Mouse (Mus musculus) spleen, adult 12 weeks (tissue): ENCODE results near the gene Lgals4.
A peak's percentile ranks its signal among the peaks of the same experiment; 100 is the strongest.

ENCODE experiments used
- DNase-seq: peaks from one replicate; pipeline ENCODE4 v3.0.0; 2022; ENCODE audit warnings: low spot score

The Lgals4 gene

DNA sequence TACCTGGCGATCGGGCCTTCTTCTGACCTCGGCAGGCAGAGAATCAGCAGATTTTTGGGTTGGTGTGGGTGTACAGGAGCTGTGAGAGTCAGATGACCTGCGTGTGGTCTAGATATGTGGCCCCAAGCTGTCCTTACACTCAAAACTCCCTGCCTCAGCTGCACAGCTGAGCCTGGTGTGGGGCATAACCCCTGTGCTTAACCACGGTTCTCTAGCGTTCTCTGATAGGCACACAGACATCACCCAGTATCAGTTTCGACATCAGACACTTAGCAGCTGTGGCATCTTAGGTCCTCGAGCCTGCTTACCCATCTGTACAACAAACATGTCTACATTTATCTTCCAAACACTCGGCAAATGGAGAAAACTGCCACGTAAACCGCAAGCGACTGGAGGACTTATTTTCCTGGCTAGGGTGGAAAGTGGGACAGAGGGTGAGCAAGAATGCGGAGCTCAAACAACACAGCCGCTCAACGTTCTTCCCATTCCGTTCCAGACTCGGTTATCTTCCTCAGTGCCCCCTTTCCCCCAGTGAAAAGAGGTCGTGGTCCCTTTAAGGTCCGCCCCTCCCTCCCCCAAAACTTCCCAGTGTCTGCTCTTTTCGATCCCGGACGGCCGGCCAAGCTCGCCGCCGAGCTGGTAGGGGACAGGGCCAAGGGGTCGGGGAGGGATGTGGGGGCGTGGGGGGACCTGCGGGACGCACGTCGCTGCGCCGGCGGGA is 25.3 kb upstream of the Lgals4 start, which contains the start of gene Hnrnpl:
Gene Hnrnpl (plus strand): TSS at position 321 of the 721 bp plus-strand sequence.
- no peak for DNase-seq

DNA sequence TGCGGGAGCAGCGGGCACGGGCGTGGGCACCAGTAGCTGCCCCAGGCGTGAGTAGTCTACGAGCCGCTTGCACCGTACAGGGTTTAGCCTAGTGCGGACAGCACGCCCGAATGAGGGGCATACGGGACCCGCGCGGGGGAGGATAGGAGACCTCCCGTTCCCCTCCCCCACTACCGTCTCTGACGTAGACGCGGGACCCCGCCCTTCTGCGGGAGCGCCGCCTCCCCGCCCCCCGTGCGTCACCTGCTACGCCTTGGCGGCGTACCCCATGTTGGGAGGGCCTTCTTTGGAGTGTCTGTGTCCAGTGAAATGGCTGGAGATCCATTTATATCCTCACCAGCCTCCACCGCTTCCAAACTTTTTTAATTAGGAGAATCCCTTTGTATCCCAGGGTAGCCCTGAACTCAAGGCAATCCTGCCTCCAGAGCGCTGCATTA is 24.7 kb upstream of the Lgals4 start:
- DNase-seq = peak; percentile 85

DNA sequence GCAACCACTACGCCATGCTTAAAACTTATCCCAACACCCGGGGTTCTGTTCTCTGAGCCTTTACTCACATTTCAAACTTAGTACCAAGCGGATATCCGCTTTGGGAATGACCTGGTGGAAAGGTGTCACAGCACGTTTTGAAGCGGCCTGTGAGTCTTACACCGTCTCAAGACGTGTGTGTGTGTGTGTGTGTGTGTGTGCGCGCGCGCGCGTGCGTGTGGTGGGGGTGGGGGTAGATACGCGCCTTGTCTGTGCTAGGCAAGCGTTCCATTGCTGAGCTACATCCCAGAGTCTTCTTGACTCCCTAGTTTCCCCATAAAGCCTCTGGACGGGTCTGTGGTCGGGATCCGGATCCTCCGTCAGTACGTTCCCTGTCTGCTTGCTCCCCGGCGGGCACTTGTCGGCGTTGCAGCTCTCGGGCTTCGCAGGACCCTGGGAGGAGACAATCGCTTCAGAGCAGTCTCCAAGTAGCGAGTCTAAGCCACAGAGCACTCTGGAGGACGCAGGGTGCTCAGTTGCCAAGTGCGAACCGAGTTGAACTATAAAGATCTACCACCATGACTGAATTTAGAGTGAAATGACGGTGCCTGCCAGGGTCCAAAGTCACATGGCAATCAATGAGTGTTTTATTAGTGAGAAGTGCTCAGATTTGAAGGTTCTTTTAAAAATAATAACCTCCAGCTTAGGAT is 24.1 kb upstream of the Lgals4 start:
- peak; percentile 46 for DNase-seq

DNA sequence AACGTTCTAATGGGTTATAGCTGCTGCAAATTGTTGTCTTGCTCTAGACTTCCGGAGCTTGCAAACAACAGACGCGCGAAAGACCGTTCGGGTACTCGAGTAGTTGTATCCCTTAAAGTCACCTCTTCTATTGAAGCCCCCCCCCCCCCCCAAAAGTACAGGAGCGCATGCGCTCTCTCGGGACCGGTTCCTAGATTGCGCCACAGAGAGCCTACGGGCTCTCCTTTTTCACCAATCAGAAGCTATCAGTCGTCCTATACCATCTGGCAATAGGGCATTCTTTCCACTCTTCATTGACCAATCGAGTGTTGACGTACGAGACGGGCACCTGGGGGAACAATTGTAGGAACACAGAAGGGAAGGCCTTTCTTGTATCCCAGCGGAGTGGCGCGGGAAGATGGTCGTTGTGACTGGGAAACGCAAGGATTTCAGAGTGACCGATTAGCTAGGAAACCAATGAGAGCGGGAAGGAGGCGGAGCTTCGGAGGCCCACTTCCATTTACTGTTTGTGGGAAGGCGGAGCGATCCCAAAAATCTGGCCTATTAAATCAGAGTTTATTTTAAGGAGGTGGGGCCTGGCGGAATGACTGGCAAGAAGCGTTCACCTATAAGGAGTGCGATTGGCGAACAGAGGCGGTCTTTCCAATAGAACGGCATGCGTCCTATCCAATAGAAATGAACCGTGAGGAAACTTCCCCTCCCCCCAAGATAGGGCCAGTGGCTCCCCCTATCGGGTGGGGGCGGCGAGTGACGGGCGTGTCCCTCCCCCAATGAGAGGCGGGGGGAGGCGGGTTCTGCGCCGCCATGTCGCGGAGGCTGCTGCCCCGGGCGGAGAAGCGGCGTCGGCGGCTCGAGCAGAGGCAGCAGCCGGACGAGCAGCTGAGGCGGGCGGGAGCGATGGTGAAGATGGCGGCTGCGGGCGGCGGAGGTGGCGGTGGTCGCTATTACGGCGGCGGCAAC is 23.3 kb upstream of the Lgals4 start:
- DNase-seq = peak; percentile 99

DNA sequence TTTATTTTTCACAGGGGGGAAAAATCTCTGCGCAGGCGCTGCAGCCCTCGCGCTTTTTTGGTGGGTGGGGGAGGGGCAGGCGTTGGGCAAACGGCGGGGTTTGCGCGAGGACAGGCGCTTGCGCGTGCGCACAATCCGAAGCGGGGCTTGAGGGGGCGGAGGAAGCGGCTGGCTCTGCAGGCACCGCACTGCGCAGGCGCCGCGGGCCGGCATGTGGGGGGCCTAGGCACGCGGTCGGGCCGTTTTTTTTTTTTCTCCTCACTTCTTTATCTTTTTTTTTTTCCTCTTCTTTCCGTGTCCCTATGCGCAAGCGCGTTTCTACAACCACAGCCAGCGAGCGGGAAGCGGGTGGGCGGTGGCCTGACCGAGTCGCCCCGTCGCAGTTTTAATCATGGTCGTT is 22.4 kb upstream of the Lgals4 start:
- DNase-seq = peak; percentile 80

DNA sequence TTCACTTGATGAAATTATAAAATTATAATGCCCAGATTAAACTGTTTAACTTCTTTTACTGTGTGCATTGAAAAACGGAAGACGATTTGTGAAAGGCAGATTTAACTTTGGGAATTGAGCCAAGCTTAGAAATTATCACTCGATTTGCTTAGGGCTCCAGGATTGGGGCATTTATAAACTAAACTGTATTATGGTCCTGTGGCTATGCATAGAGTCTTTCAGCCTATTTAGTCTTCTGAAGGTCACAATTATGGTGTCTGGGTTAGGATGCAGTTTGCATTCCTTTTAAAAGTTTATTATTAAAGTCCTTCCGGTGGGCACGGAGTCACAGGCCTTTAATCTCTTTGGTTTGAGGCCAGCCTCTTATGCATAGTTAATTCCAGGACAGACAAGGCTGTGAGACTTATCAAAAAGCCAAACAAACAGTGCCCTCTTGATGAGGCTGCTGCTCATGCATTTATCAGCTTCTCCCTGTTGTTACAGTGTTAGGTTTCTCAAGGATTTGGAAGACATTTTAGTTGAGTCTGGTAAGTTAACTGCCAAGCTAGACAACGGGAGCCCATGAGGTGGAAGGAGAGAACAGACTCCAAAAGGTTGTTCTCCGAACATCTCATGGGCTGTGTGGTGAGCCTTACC is 21.9 kb upstream of the Lgals4 start:
- DNase-seq = no peak

DNA sequence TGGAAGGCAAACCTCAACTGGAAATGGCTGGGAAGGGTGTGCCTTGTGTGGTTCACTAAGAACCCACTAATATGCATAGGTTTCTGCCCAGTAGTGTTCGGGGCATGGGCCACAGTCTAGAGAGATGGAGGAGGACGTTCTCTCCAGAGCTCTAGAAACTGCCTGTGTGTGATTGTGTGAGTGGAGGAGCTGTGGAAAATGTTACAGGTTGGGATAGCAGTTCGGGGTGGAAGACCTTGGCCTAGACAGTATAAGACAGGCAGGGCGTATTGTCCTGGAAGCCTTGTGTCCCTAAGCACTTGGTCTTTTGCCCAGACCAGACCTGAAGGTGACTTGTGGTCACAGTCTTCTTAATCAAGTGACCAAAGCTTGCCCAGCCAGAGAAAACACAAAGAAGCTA is 21.2 kb upstream of the Lgals4 start:
- DNase-seq = no peak

DNA sequence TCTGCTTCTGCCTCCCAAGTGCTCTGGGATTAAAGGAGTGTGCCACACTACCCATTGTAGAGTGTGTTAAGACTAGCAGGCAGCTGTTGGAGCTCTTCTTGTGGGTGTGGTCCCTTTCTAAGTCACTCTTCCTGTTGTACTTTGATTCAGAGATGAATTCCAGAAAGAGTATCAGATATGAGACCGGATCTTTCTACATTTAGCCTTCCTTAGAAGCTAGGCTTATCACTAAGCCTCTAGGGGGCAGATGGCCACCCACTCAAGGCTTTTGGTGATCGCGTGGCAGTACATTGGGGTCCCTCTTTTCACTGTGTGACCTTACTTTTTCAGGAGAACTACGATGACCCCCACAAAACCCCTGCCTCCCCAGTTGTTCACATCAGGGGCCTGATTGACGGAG is 20.7 kb upstream of the Lgals4 start:
- DNase-seq = no peak

DNA sequence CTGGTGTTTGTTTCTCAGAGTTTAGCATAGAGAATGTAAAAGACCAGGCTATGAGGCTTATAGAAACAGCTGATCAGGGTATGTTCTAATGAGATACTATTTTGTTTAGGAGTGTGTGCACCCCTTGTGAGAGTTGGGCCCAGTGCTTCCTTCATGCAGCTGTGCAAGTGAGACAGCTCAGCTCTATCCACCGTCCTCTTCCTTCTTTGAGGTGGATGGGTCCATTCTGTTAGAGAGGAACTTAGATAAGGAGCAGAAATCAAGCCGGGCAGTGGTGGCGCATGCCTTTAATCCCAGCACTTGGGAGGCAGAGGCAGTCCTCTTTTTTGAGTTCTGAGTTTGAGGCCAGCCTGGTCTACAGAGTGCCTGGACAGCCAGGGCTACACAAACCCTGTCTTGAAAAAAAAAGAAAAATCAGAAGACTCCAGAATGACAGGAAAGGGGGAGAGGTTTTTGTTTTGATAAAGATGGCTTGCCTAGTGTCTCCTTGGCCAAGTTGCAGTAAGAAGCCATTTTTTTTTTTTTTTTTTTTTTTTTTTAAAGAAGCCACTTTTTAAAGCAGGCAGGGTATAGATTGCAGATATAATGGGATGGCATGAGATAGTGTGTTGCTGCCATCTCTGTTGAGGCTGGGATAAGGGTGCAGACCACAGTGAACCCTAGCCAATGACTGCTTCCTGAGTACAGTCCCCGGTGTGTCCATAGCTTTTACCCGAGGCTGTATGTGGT is 19.2 kb upstream of the Lgals4 start:
- DNase-seq = no peak

DNA sequence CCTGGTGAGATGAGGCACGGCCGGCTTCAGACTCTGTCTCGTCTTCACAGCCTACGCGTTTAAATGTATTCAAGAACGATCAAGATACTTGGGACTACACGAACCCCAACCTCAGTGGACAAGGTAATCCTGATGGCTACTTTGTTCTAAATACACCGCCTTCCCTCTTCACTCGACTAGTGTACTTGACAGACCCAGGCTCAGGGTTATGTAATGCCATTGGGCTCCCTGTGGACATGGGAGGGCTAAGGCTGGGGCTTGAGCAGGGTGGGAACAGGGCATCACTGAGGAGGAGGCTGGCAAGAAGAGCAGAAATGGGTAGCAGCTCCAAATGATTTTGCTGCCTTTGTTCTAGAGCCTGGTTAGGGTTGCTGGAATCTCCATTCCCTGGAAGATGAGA is 18.4 kb upstream of the Lgals4 start:
- DNase-seq = no peak

DNA sequence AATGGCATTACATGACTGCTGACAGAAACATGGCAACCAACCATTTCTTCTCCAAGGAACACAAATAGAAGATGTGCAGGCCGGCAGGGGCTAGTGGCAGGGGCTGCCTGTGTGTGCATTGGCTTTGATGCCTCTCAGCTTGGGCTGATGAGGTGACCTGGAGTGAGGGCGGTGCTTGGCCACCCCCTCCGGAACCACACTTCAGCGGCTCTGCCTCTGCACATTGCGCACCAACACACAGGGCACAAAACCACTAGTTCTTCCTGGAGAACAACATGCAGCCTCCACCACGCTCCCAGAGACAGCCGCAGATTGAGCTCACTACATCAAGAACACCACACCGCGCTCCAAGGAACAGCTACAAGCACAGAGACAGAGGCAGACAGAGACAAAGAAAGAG is 17.5 kb upstream of the Lgals4 start:
- DNase-seq = no peak

DNA sequence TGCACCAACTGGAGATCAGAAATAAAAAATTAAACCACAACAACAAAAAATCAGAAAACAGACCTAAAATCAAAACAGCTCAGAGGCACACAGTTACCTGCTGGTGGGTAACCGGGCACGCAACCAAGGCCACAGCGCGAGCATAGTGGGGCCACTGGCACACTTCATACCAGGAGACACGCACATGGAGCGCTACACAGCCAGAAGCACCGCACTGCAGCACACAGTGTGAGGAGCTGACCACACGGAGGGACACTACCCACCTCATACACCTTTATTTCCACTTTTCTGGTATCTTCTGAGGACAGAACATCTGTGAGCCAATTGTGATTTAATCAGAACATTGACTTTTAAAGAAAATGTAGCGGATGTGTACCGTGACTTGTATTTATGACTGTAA is 16.7 kb upstream of the Lgals4 start:
- DNase-seq = no peak

DNA sequence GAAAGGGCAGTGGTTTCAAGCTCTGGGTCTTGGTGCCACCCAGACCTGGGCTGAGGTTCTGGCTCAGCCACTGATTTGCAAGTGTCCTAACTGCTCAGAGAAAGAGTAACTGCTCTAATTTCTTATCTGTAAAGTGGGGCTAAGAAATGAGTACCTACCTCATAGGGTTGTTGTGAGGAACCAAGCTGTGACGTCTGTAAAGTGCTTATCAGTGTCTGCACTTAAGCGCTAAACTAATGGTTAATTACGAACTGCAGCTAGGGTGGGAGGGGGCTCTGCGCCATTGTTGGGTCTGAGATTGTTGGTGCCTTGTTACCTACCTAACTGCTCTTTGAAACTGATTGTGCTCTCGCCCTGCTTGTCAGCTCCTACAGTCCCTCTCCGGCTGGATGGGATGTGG is 16.1 kb upstream of the Lgals4 start:
- DNase-seq = no peak

DNA sequence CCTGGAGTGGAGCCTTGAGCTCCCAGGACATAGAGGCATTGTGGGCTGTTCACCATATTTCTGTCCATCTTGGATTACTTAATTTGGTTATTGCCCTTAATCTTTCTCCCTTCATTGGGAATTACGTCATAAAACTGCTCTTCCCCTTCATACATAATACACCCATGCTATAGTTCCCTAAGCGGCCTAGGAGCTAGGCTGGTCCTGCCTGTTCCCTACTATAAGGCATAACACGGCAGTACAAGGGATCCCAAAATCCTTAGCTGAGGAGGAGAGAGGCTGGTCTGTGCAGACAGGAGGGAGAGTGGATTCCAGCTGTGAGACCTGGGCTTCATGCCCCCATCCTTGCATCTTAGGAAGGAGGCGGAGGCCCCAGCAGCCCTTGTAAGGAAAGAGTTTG is 15.7 kb upstream of the Lgals4 start:
- DNase-seq = no peak

DNA sequence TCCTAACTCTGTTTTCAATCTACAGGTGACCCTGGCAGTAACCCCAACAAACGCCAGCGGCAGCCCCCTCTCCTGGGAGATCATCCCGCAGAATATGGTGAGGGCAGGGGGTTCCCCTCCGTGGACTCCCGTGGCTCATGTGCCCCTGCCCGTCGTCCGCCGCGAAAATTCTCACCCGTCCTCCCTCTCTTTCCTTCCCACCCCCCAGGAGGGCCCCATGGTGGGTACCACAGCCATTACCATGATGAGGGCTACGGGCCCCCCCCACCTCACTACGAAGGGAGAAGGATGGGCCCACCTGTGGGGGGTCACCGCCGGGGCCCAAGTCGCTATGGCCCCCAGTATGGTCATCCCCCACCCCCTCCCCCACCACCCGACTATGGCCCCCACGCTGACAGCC is 15.2 kb upstream of the Lgals4 start:
- DNase-seq = no peak

DNA sequence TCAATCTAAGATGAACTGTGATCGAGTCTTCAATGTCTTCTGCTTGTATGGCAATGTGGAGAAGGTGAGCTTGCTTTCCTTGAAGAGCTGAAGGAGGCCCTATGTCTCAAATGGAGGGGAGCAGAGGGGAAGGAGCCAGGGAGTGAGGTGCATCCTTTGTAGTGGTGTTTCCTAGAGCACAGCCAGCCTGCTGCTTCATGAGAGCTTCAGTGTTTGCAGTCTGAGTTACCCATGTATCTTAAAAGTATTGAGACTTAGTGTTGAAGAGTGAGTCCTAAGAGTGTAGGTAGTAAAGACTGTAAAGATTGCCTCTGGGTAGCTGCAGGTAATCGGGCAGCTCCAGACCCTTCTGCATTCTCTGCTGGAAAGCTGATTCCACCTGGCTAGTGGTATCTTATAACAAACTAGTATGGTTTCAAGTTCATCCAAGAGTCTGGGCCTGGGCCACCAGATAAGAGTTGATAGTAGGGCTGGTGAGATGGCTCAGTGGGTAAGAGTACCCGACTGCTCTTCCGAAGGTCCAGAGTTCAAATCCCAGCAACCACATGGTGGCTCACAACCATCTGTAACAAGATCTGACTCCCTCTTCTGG is 14.7 kb upstream of the Lgals4 start:
- DNase-seq = no peak

DNA sequence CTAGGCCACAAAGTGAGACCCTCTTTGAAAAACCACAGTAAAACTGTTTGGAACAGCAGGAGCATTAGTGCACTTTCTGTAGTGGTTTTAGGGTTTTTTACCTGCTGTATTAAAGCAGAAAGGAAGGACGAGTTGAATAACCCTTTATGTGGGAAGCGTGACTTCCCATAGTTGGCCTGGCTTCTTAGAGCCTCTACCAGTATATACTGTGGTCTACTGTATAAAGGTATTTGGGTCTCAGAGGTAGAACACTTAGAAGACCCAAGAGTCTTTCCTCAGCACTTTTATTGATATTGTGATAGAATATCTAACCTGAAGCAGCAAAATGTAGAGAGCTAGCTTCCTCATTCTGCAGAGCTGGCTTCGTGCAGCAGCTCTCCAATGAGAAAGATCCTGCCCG is 14.1 kb upstream of the Lgals4 start:
- DNase-seq = no peak

DNA sequence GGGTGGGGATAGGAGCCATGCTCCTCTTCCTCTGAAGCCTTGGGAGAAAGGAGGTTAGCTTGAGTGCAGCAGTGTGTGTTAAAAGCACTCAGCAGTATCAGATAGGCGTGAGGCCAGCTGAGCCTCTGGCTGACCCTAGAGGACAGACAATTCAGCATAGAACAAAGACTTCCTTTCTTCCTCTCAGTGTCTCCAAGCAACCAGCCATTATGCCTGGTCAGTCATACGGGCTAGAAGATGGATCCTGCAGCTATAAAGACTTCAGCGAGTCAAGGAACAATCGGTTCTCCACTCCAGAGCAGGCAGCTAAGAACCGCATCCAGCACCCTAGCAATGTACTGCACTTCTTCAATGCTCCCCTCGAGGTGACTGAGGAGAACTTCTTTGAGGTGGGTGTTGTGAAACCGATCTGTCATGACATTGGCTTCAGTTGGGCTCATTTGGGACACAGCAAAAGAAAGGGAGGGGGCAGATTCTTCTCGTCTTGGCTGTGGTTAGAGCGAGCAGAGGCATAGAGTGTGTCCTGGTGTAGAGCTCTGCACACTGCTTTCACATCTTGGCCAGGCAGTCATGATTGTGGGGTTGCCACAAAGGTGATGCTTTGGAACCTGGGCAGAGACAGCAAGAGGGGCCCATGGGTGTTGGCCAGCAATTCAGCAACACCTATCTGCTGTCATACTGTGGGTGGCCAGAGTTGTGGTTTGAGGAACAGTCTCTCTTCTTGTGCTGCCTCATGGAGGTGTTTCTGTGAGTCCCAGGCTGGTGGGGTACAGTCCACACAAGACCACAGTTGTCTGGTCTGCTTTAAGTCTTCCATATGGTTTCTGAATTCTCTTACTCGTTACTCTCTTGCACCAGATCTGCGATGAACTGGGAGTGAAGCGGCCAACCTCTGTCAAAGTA is 13.0 kb upstream of the Lgals4 start:
- DNase-seq = no peak

DNA sequence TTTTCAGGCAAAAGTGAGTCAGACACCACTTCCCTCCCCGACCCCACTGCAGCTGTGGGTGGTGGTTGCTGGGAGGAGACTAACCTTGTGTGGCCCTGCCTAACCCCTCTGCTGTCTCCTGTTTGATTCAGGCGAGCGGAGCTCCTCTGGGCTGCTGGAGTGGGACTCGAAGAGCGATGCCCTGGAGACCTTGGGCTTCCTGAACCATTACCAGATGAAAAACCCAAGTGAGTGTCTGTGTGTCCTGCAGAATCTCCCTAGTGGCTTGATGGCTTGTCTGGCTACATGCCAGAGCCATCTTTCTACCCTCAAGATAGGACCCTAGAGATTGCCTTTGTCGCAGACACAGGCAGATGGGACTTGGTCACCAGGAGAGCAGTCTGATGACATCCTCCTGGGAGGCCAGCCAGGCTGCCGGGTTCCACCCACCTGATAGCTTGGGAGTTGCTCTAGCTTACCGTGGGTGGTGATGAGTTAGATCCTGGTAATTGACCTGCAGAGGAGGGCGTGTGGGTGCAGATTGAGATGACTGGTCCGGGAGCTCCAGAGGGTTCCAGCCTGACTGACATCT is 12.3 kb upstream of the Lgals4 start:
- DNase-seq = no peak

DNA sequence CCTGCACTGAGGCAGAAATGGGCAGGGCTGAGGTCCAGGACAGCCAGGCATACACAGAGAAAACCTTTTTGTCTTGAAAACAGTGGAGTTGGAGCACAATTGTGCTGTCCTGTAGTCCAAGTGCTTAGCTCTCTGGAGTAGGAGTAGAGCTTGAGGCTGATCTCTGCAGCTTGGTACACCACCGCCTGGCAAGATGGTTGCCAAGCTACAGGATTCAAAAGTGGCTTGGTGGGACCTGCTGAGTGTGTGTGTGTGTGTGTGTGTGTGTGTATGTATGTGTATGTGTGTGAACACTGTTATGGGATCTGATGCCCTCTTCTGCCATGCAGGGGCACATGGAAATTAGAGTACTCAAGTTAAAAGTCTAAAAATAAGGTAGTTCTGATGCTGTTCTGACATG is 11.1 kb upstream of the Lgals4 start:
- no peak for DNase-seq
